Mouse (Mus musculus) lung, embryonic 15.5 days (tissue): Measurements from ENCODE around the gene Unc13a. TPM values are rescaled to one million over a fixed set of nuclear protein-coding genes. Genes with fewer than 3 reads are reported as not detected.
A peak's percentile ranks its signal among the peaks of the same experiment; 100 is the strongest.

Source experiments
- ATAC-seq: fragments of 200-750 bp; cut with Nextera tagmentation; 2 replicates; pipeline ENCODE4 v1.8.0; 2017; ENCODE audit warnings: moderate number of reproducible peaks, borderline replicate concordance; ENCODE audit not compliant: low FRiP score, low TSS enrichment; ENCODE audit errors: extremely low read depth
- H3K27ac ChIP-seq: fragments of 300-500 bp; sonication (generic); 2 replicates; pipeline ENCODE4 v1.5.1; 2015; ENCODE audit warnings: moderate library complexity, mild to moderate bottlenecking, inconsistent platforms
- H3K27me3 ChIP-seq: fragments of 300-500 bp; sonication (generic); 2 replicates; pipeline ENCODE4 v1.6.1; 2015; ENCODE audit warnings: inconsistent platforms
- H3K36me3 ChIP-seq: fragments of 300-500 bp; sonication (generic); 2 replicates; pipeline ENCODE4 v1.6.1; 2015; ENCODE audit warnings: inconsistent platforms
- H3K4me1 ChIP-seq: fragments of 300-500 bp; sonication (generic); 2 replicates; pipeline ENCODE4 v1.6.1; 2015; ENCODE audit warnings: inconsistent platforms
- H3K4me2 ChIP-seq: fragments of 300-500 bp; sonication (generic); 2 replicates; pipeline ENCODE4 v1.6.1; 2015; ENCODE audit warnings: inconsistent platforms, mild to moderate bottlenecking, moderate library complexity
- H3K4me3 ChIP-seq: fragments of 300-500 bp; sonication (generic); 2 replicates; pipeline ENCODE4 v1.5.1; 2015; ENCODE audit warnings: mild to moderate bottlenecking, inconsistent platforms
- H3K9ac ChIP-seq: fragments of 300-500 bp; sonication (generic); 2 replicates; pipeline ENCODE4 v1.6.1; 2015; ENCODE audit warnings: inconsistent platforms
- H3K9me3 ChIP-seq: fragments of 300-500 bp; sonication (generic); 2 replicates; pipeline ENCODE4 v1.6.1; 2016; ENCODE audit warnings: inconsistent platforms
- WGBS: fragments of 180-500 bp; shearing (Covaris S2); methylation state at CpG from one replicate; pipeline ENCODE4 v1.1.7; 2015; 5-methylcytosine and 5-hydroxymethylcytosine counted together
- polyA plus RNA-seq: library from polyadenylated mRNA; unstranded; fragments of >200 nt; fragmentation: Nextera tagmentation; extraction: Ambion mirVana; gene quantifications from 2 replicates; pipeline ENCODE4 v1.2.1, GENCODE M21; 2015

The Unc13a gene
- polyA plus RNA-seq, 1 experiment from 2014 or later, result 0.66 TPM

GRCm38 (mm10) chr8:71629781-71630212, 41.8 kb downstream of the Unc13a start:
- H3K9me3 ChIP-seq, result no peaks in the 10 kb centered on the region
- peaks cover 2% of the 10 kb centered on the region; the same call in 1 of the 2 replicates for H3K36me3 ChIP-seq
- 3% methylated on average over 25 of the region's 25 CpGs for WGBS
- ATAC-seq, result peak; percentile 43
- peak overlapping the region; percentile 97 for H3K4me2 ChIP-seq
- peak overlapping the region; percentile 60 for H3K9ac ChIP-seq
- peaks cover 30% of the 10 kb centered on the region for H3K27me3 ChIP-seq
- peaks cover 38% of the 10 kb centered on the region for H3K4me1 ChIP-seq
- peak overlapping the region; percentile 58 for H3K4me3 ChIP-seq
- H3K27ac ChIP-seq, result peak overlapping the region; percentile 72; the same call in 1 of the 2 replicates

- peaks cover 3% of the 10 kb centered on the region; the same call in 1 of the 2 replicates for H3K36me3 ChIP-seq
- peak; percentile 83 for ATAC-seq
- H3K27me3 ChIP-seq, result peaks cover 25% of the 10 kb centered on the region
- WGBS, result under 1% methylated on average over 55 of the region's 55 CpGs
- H3K9ac ChIP-seq, result peak overlapping the region; percentile 60
- H3K9me3 ChIP-seq, result no peaks in the 10 kb centered on the region
- peak overlapping the region; percentile 97 for H3K4me2 ChIP-seq
- H3K27ac ChIP-seq, result peak overlapping the region; percentile 72
- peaks cover 32% of the 10 kb centered on the region for H3K4me1 ChIP-seq
- H3K4me3 ChIP-seq, result peak overlapping the region; percentile 58
These were observed 42.4 kb downstream of the Unc13a start for GRCm38 (mm10) chr8:71629096-71629697.

GRCm38 (mm10) chr8:71628396-71629095, 43.0 kb downstream of the Unc13a start:
- Histone ChIP-seq H3K4me2 (peak overlapping the region; percentile 97), H3K36me3 (peaks cover 10% of the 10 kb centered on the region), H3K4me1 (peaks cover 30% of the 10 kb centered on the region), H3K4me3 (peak overlapping the region; percentile 58), H3K27me3 (peaks cover 18% of the 10 kb centered on the region), H3K9ac (peak overlapping the region; percentile 60), H3K9me3 (no peaks in the 10 kb centered on the region), H3K27ac (peak overlapping the region; percentile 72)
- WGBS, result 6% methylated on average over 16 of the region's 16 CpGs
- ATAC-seq, result no peak

GRCm38 (mm10) chr8:71627265-71628099, 44.1 kb downstream of the Unc13a start:
- ATAC-seq, result no peak
- peaks cover 30% of the 10 kb centered on the region for H3K4me1 ChIP-seq
- WGBS, result 41% methylated on average over 9 of the region's 9 CpGs
- H3K27ac ChIP-seq, result peak overlapping the region; percentile 72
- no peak overlapping the region for H3K4me3 ChIP-seq
- H3K27me3 ChIP-seq, result peaks cover 10% of the 10 kb centered on the region
- H3K36me3 ChIP-seq, result peaks cover 20% of the 10 kb centered on the region
- peaks cover 4% of the 10 kb centered on the region; the same call in 1 of the 2 replicates for H3K9me3 ChIP-seq
- 0 out of 2 replicates have a peak overlapping the region, but pooled peaks have one; percentile 97 for H3K4me2 ChIP-seq
- no peak overlapping the region for H3K9ac ChIP-seq

GRCm38 (mm10) chr8:71626753-71627152, 44.8 kb downstream of the Unc13a start:
- 84% methylated on average over 9 of the region's 9 CpGs for WGBS
- peaks cover 30% of the 10 kb centered on the region for H3K4me1 ChIP-seq
- H3K9ac ChIP-seq, result no peak overlapping the region
- peaks cover 10% of the 10 kb centered on the region for H3K27me3 ChIP-seq
- H3K36me3 ChIP-seq, result peaks cover 27% of the 10 kb centered on the region
- ATAC-seq, result no peak
- no peak overlapping the region for H3K4me3 ChIP-seq
- no peak overlapping the region for H3K4me2 ChIP-seq
- peaks cover 5% of the 10 kb centered on the region; the same call in 1 of the 2 replicates for H3K9me3 ChIP-seq
- H3K27ac ChIP-seq, result peak overlapping the region; percentile 72

GRCm38 (mm10) chr8:71625088-71625487, 46.5 kb downstream of the Unc13a start:
- Histone ChIP-seq H3K9me3 (peaks cover 5% of the 10 kb centered on the region; the same call in 1 of the 2 replicates), H3K4me1 (peaks cover 30% of the 10 kb centered on the region), H3K4me3 (no peak overlapping the region), H3K4me2 (no peak overlapping the region), H3K27ac (no peak overlapping the region), H3K27me3 (peaks cover 2% of the 10 kb centered on the region), H3K36me3 (peaks cover 41% of the 10 kb centered on the region), H3K9ac (no peak overlapping the region)
- WGBS, result 83% methylated on average over 1 of the region's 1 CpGs
- no peak for ATAC-seq

- no peak for ATAC-seq
- Histone ChIP-seq H3K4me2 (no peak overlapping the region), H3K27me3 (no peaks in the 10 kb centered on the region), H3K9ac (no peak overlapping the region), H3K4me3 (no peak overlapping the region), H3K36me3 (peaks cover 79% of the 10 kb centered on the region), H3K27ac (no peak overlapping the region), H3K9me3 (peaks cover 5% of the 10 kb centered on the region; the same call in 1 of the 2 replicates), H3K4me1 (no peaks in the 10 kb centered on the region)
- WGBS, result 96% methylated on average over 2 of the region's 2 CpGs
These were observed 51.8 kb downstream of the Unc13a start for GRCm38 (mm10) chr8:71619786-71620185.

GRCm38 (mm10) chr8:71613418-71613817, 58.1 kb downstream of the Unc13a start:
- H3K36me3 ChIP-seq, result peaks cover 36% of the 10 kb centered on the region
- H3K27ac ChIP-seq, result no peak overlapping the region
- H3K4me3 ChIP-seq, result no peak overlapping the region
- no peak overlapping the region for H3K9ac ChIP-seq
- no peak overlapping the region for H3K4me2 ChIP-seq
- H3K9me3 ChIP-seq, result no peaks in the 10 kb centered on the region
- 32% methylated on average over 4 of the region's 4 CpGs for WGBS
- peaks cover 21% of the 10 kb centered on the region for H3K4me1 ChIP-seq
- no peaks in the 10 kb centered on the region for H3K27me3 ChIP-seq
- ATAC-seq, result no peak

GRCm38 (mm10) chr8:71612141-71612540, 59.4 kb downstream of the Unc13a start:
- ATAC-seq, result no peak
- Histone ChIP-seq H3K4me2 (peak overlapping the region; percentile 78), H3K4me3 (peak overlapping the region; percentile 61), H3K9ac (peak overlapping the region; percentile 63), H3K36me3 (peaks cover 23% of the 10 kb centered on the region), H3K27ac (no peak overlapping the region), H3K9me3 (no peaks in the 10 kb centered on the region), H3K27me3 (no peaks in the 10 kb centered on the region), H3K4me1 (peaks cover 21% of the 10 kb centered on the region)
- WGBS, result 20% methylated on average over 5 of the region's 5 CpGs

- under 1% methylated on average over 69 of the region's 82 CpGs for WGBS
- Histone ChIP-seq H3K9ac (peak within 1 kb of the TSS; percentile 63), H3K27me3 (no peaks in the 10 kb centered on the region), H3K4me1 (peaks cover 21% of the 10 kb centered on the region), H3K27ac (peak within 1 kb of the TSS; percentile 86), H3K36me3 (peaks cover 14% of the 10 kb centered on the region), H3K9me3 (no peaks in the 10 kb centered on the region), H3K4me2 (peak within 1 kb of the TSS; percentile 78), H3K4me3 (peak within 1 kb of the TSS; percentile 61)
- ATAC-seq, result peak; percentile 99
These were observed 60.5 kb downstream of the Unc13a start, which contains the start of gene Colgalt1 for GRCm38 (mm10) chr8:71610822-71611651. TSS of gene Colgalt1 (plus strand) at chr8:71610998.

GRCm38 (mm10) chr8:71604021-71604420, 67.5 kb downstream of the Unc13a start:
- no peak overlapping the region for H3K4me2 ChIP-seq
- ATAC-seq, result no peak
- no peaks in the 10 kb centered on the region for H3K36me3 ChIP-seq
- no peaks in the 10 kb centered on the region for H3K9me3 ChIP-seq
- WGBS, result 52% methylated on average over 7 of the region's 7 CpGs
- H3K4me1 ChIP-seq, result peaks cover 16% of the 10 kb centered on the region
- no peak overlapping the region for H3K4me3 ChIP-seq
- no peak overlapping the region for H3K9ac ChIP-seq
- peaks cover 17% of the 10 kb centered on the region for H3K27me3 ChIP-seq
- H3K27ac ChIP-seq, result no peak overlapping the region
